Mouse (Mus musculus) spleen, adult 2 months (tissue): ENCODE measurements at regions not wholly inside any gene's neighbourhood (a gene's known extent, or its start where the extent isn't known, plus 50 kb on each side); places are given as distances from the start of the nearest gene placed in this dataset.

Experiments used
- CTCF ChIP-seq: fragments of 200-500 bp; IDR thresholded peaks from 2 replicates; pipeline ENCODE4 v1.5.1; 2011; ENCODE audit warnings: mild to moderate bottlenecking, inconsistent platforms; ENCODE audit not compliant: insufficient read depth, insufficient read length, insufficient replicate concordance; ENCODE audit errors: extremely low read depth
- POLR2A ChIP-seq: fragments of 200-500 bp; IDR thresholded peaks from 2 replicates; pipeline ENCODE4 v1.6.1; 2011; ENCODE audit warnings: low read depth, low read length, inconsistent platforms

GRCm38 (mm10) chr16:9211485-9211884 lies 381.6 kb downstream of the 1810013L24Rik start:
- TF ChIP-seq CTCF (no peak), POLR2A (no peak)
